Mouse (Mus musculus) myocyte (in vitro differentiated cells): ENCODE results near the gene Ccdc33. TPM values are rescaled to one million over a fixed set of nuclear protein-coding genes. Genes with fewer than 3 reads are reported as not detected.

Experiments
- H3K27me3 ChIP-seq: one replicate; pipeline ENCODE4 v1.6.1; 2011; ENCODE audit not compliant: control insufficient read depth, insufficient read depth, insufficient read length
- H3K36me3 ChIP-seq: one replicate; pipeline ENCODE4 v1.6.1; 2011; ENCODE audit not compliant: control insufficient read depth, insufficient read depth
- H3K4me2 ChIP-seq: one replicate; pipeline ENCODE4 v1.6.1; 2011; ENCODE audit warnings: low read depth, control low read depth
- H3K4me3 ChIP-seq: one replicate; pipeline ENCODE4 v1.5.1; 2011; ENCODE audit warnings: mild to moderate bottlenecking, control low read depth, moderate library complexity
- H3K79me2 ChIP-seq: one replicate; pipeline ENCODE4 v1.6.1; 2011; ENCODE audit not compliant: control insufficient read depth, insufficient read depth
- H3ac ChIP-seq: one replicate; pipeline ENCODE4 v1.6.1; 2011; ENCODE audit not compliant: control insufficient read depth, insufficient read length
- CEBPB ChIP-seq: IDR thresholded peaks from 2 replicates; pipeline ENCODE4 v1.6.1; 2011; ENCODE audit warnings: mild to moderate bottlenecking, moderate library complexity; ENCODE audit not compliant: poor library complexity, insufficient read depth, severe bottlenecking
- E2F4 ChIP-seq: IDR thresholded peaks from one replicate; pipeline ENCODE4 v1.6.1; 2011; ENCODE audit warnings: mild to moderate bottlenecking, control low read depth, moderate library complexity; ENCODE audit not compliant: insufficient read depth
- MAX ChIP-seq: IDR thresholded peaks from one replicate; pipeline ENCODE4 v1.6.1; 2011; ENCODE audit warnings: low read depth, mild to moderate bottlenecking, control low read depth
- MYOD1 ChIP-seq, 3 experiments: IDR thresholded peaks; one replicate each; pipeline ENCODE4 v1.6.1; 2011; ENCODE audit warnings: control low read depth in 2 of 3, low read depth in 2 of 3, mild to moderate bottlenecking in 2 of 3, moderate library complexity in 1 of 3; ENCODE audit not compliant: insufficient read length in 2 of 3, control insufficient read depth in 1 of 3
- MYOG ChIP-seq, 3 experiments: IDR thresholded peaks; one replicate each; pipeline ENCODE4 v1.6.1; 2011; ENCODE audit warnings: control low read depth in 2 of 3, low read depth in 2 of 3, mild to moderate bottlenecking in 2 of 3; ENCODE audit not compliant: insufficient read length in 2 of 3, control insufficient read depth in 1 of 3, insufficient read depth in 1 of 3
- POLR2A ChIP-seq: IDR thresholded peaks from one replicate; pipeline ENCODE4 v1.6.1; 2011; ENCODE audit warnings: low read depth, mild to moderate bottlenecking, control low read depth, moderate library complexity; ENCODE audit not compliant: insufficient read length
- POLR2AphosphoS2 ChIP-seq: IDR thresholded peaks from one replicate; pipeline ENCODE4 v1.6.1; 2011; ENCODE audit warnings: low read depth, control low read depth; ENCODE audit not compliant: insufficient read length
- REST ChIP-seq: IDR thresholded peaks from one replicate; pipeline ENCODE4 v1.6.1; 2011; ENCODE audit warnings: mild to moderate bottlenecking, control low read depth, moderate library complexity; ENCODE audit not compliant: insufficient read depth, insufficient read length
- SRF ChIP-seq: IDR thresholded peaks from one replicate; pipeline ENCODE4 v1.6.1; 2011; ENCODE audit warnings: low read depth; ENCODE audit not compliant: control insufficient read depth, insufficient read length
- TCF12 ChIP-seq: IDR thresholded peaks from one replicate; pipeline ENCODE4 v1.6.1; 2011; ENCODE audit warnings: mild to moderate bottlenecking, control low read depth; ENCODE audit not compliant: poor library complexity, insufficient read depth, severe bottlenecking
- TCF3 ChIP-seq: IDR thresholded peaks from one replicate; pipeline ENCODE4 v1.6.1; 2011; ENCODE audit warnings: low read depth, control low read depth; ENCODE audit not compliant: insufficient read length
- USF1 ChIP-seq: IDR thresholded peaks from one replicate; pipeline ENCODE4 v1.6.1; 2011; ENCODE audit warnings: low read depth, mild to moderate bottlenecking, control low read depth, moderate library complexity
- polyA plus RNA-seq: library from polyadenylated mRNA; unstranded; fragments of >200 nt; fragmentation: generic; extraction: Trizol; gene quantifications from one replicate; pipeline ENCODE4 v1.2.1, GENCODE M21; 2012; ENCODE audit warnings: missing spikeins

The Ccdc33 gene
- polyA plus RNA-seq, 1 experiment: not detected

- peaks cover 18% of the 10 kb centered on the region for H3K27me3 ChIP-seq
- no peak overlapping the region for H3K4me3 ChIP-seq
- no peaks in the 10 kb centered on the region for H3K79me2 ChIP-seq
- H3ac ChIP-seq: no peak overlapping the region
- no peak overlapping the region for H3K4me2 ChIP-seq
- TF ChIP-seq MAX (no peak), MYOD1 (IDR thresholded peaks at IDR 0.05; ENCODE audit: control insufficient read depth in 1 of 3, insufficient read length in 2 of 3, low read depth in 2 of 3) (no peak), REST (no peak), TCF3 (no peak), POLR2AphosphoS2 (no peak), E2F4 (no peak), USF1 (no peak), CEBPB (no peak), TCF12 (no peak), POLR2A (no peak), SRF (no peak)
- H3K36me3 ChIP-seq: no peaks in the 10 kb centered on the region
Measured at GRCm38 (mm10) chr9:58027426-58028180, 91.0 kb downstream of the Ccdc33 start.

- no peak overlapping the region for H3ac ChIP-seq
- H3K4me2 ChIP-seq: no peak overlapping the region
- TF ChIP-seq CEBPB: no peak
- no peak for TF ChIP-seq E2F4
- no peak for TF ChIP-seq MYOD1 (IDR thresholded peaks at IDR 0.05; ENCODE audit: control insufficient read depth in 1 of 3, insufficient read length in 2 of 3, low read depth in 2 of 3)
- TF ChIP-seq TCF12: no peak
- no peak for TF ChIP-seq USF1
- no peak for TF ChIP-seq POLR2A
- no peak for TF ChIP-seq SRF
- no peak for TF ChIP-seq REST
- TF ChIP-seq TCF3: no peak
- H3K36me3 ChIP-seq: no peaks in the 10 kb centered on the region
- H3K27me3 ChIP-seq: peaks cover 14% of the 10 kb centered on the region
- H3K79me2 ChIP-seq: no peaks in the 10 kb centered on the region
- no peak overlapping the region for H3K4me3 ChIP-seq
Measured at GRCm38 (mm10) chr9:58025995-58026394, 92.6 kb downstream of the Ccdc33 start.

GRCm38 (mm10) chr9:58018385-58018784, 100.2 kb downstream of the Ccdc33 start:
- TF ChIP-seq POLR2A (no peak), MYOD1 (IDR thresholded peaks at IDR 0.05; ENCODE audit: control insufficient read depth in 1 of 3, insufficient read length in 2 of 3, low read depth in 2 of 3) (no peak), E2F4 (no peak), TCF12 (no peak), CEBPB (no peak), REST (no peak), TCF3 (no peak), USF1 (no peak), MYOG (IDR thresholded peaks at IDR 0.05; ENCODE audit: control insufficient read depth in 1 of 3, insufficient read depth in 1 of 3, insufficient read length in 2 of 3, low read depth in 2 of 3) (no peak), SRF (no peak), MAX (no peak), POLR2AphosphoS2 (no peak)
- Histone ChIP-seq H3K4me2 (no peak overlapping the region), H3K4me3 (no peak overlapping the region), H3K79me2 (no peaks in the 10 kb centered on the region), H3ac (no peak overlapping the region), H3K27me3 (peaks cover 5% of the 10 kb centered on the region), H3K36me3 (no peaks in the 10 kb centered on the region)

- H3K4me3 ChIP-seq: no peak overlapping the region
Measured at GRCm38 (mm10) chr9:58016962-58017361, 101.7 kb downstream of the Ccdc33 start.

More at GRCm38 (mm10) chr9:58016962-58017361, 101.7 kb downstream of the Ccdc33 start:
- Histone ChIP-seq H3ac (no peak overlapping the region), H3K79me2 (no peaks in the 10 kb centered on the region), H3K27me3 (peaks cover 5% of the 10 kb centered on the region), H3K4me2 (no peak overlapping the region), H3K36me3 (no peaks in the 10 kb centered on the region)
- TF ChIP-seq E2F4: no peak
- TF ChIP-seq MAX: no peak
- TF ChIP-seq REST: no peak
- TF ChIP-seq MYOD1 (IDR thresholded peaks at IDR 0.05; ENCODE audit: control insufficient read depth in 1 of 3, insufficient read length in 2 of 3, low read depth in 2 of 3): no peak
- TF ChIP-seq TCF12: no peak
- TF ChIP-seq POLR2AphosphoS2: no peak
- no peak for TF ChIP-seq TCF3
- no peak for TF ChIP-seq CEBPB
- TF ChIP-seq MYOG (IDR thresholded peaks at IDR 0.05; ENCODE audit: control insufficient read depth in 1 of 3, insufficient read depth in 1 of 3, insufficient read length in 2 of 3, low read depth in 2 of 3): no peak
- no peak for TF ChIP-seq POLR2A
